Mouse (Mus musculus): ENCODE measurements around the gene Plk1. TPM values are rescaled to one million over a fixed set of nuclear protein-coding genes. Genes with fewer than 3 reads are reported as not detected.

Plk1 gene
- total and polyA plus RNA-seq, 3 experiments: 51.6 to 128 (median 96.3) TPM

GRCm38 (mm10) chr7:122132497-122133337 lies 26.5 kb upstream of the Plk1 start, which contains the start of the genes Palb2 and Dctn5:
Gene Palb2 (minus strand): TSS chr7:122132985.
Gene Dctn5 (plus strand): TSS chr7:122133041.
- H3K36me3 ChIP-seq (replicated peaks): peaks cover 63% of the 10 kb centered on the region
- ATAC-seq (ENCODE audit: extremely low read depth, insufficient number of reproducible peaks, low FRiP score, poor library complexity, severe bottlenecking) (peak; percentile 94), DNase-seq (ENCODE audit: low spot score) (peak; percentile 69)
- peaks cover 19% of the 10 kb centered on the region for H3K4me1 ChIP-seq (ENCODE audit: insufficient read depth, low read depth, low read length)
- TF ChIP-seq TAL1 (conservative IDR thresholded peaks at IDR 0.05; ENCODE audit: low read depth, low read length) (no peak), GATA1 (IDR thresholded peaks at IDR 0.05; ENCODE audit: borderline replicate concordance, low read length) (no peak)
- no peaks in the 10 kb centered on the region for H3K27me3 ChIP-seq (ENCODE audit: insufficient read depth, low read length)
- H3K9me3 ChIP-seq (replicated peaks): no peaks in the 10 kb centered on the region
- peak within 1 kb of the TSS; percentile 89 for H3K4me3 ChIP-seq (ENCODE audit: low read depth, low read length)

- no peaks in the 10 kb centered on the region for H3K9me3 ChIP-seq (replicated peaks)
- TF ChIP-seq TAL1 (conservative IDR thresholded peaks at IDR 0.05; ENCODE audit: low read depth, low read length): no peak
- TF ChIP-seq GATA2 (IDR thresholded peaks at IDR 0.05; ENCODE audit: borderline replicate concordance, low read depth, low read length): no peak
- no peak for TF ChIP-seq CTCF (IDR thresholded peaks at IDR 0.05; ENCODE audit: low read depth, low read length)
- TF ChIP-seq POLR2AphosphoS5 (IDR thresholded peaks at IDR 0.05; ENCODE audit: insufficient replicate concordance, low read depth, low read length): no peak
- TF ChIP-seq GATA1 (IDR thresholded peaks at IDR 0.05; ENCODE audit: borderline replicate concordance, low read length): no peak
- H3K4me1 ChIP-seq (ENCODE audit: insufficient read depth, low read depth, low read length): peaks cover 19% of the 10 kb centered on the region
- peaks cover 63% of the 10 kb centered on the region for H3K36me3 ChIP-seq (replicated peaks)
- no peak for ATAC-seq (ENCODE audit: extremely low read depth, insufficient number of reproducible peaks, low FRiP score, poor library complexity, severe bottlenecking)
- no peaks in the 10 kb centered on the region for H3K27me3 ChIP-seq (ENCODE audit: insufficient read depth, low read length)
- no peak for DNase-seq (ENCODE audit: low spot score)
- peak overlapping the region; percentile 89 for H3K4me3 ChIP-seq (ENCODE audit: low read depth, low read length)
Observed at GRCm38 (mm10) chr7:122133338-122133625, 26.0 kb upstream of the Plk1 start.

DNA sequence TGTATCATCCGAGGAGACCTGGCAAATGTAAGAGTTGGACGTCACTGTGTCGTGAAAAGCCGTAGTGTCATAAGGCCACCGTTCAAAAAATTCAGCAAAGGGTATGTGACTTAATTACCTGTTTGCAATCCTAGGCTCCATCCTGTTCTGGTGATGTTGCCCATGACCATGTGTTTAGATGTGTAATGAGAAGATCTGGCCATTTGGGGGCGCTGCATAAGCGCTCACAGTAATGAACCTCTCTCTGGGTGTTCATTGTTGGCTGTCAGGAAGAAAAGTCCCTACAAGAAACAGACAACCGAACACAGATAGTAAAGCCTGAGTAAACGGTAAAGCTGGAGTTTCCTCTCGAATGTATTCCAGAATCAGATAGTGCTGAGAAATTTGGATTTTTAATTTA lies 24.2 kb upstream of the Plk1 start:
- DNase-seq (ENCODE audit: low spot score) (no peak), ATAC-seq (ENCODE audit: extremely low read depth, insufficient number of reproducible peaks, low FRiP score, poor library complexity, severe bottlenecking) (no peak)
- H3K4me3 ChIP-seq (ENCODE audit: low read depth, low read length): no peak overlapping the region
- peaks cover 16% of the 10 kb centered on the region for H3K4me1 ChIP-seq (ENCODE audit: insufficient read depth, low read depth, low read length)
- H3K9me3 ChIP-seq (replicated peaks): no peaks in the 10 kb centered on the region
- TF ChIP-seq GATA1 (IDR thresholded peaks at IDR 0.05; ENCODE audit: borderline replicate concordance, low read length): no peak
- TF ChIP-seq CTCF (IDR thresholded peaks at IDR 0.05; ENCODE audit: low read depth, low read length): peak; percentile 29; the same call in 1 of the 2 replicates
- no peak for TF ChIP-seq POLR2AphosphoS5 (IDR thresholded peaks at IDR 0.05; ENCODE audit: insufficient replicate concordance, low read depth, low read length)
- H3K27me3 ChIP-seq (ENCODE audit: insufficient read depth, low read length): no peaks in the 10 kb centered on the region
- peaks cover 64% of the 10 kb centered on the region for H3K36me3 ChIP-seq (replicated peaks)

DNA sequence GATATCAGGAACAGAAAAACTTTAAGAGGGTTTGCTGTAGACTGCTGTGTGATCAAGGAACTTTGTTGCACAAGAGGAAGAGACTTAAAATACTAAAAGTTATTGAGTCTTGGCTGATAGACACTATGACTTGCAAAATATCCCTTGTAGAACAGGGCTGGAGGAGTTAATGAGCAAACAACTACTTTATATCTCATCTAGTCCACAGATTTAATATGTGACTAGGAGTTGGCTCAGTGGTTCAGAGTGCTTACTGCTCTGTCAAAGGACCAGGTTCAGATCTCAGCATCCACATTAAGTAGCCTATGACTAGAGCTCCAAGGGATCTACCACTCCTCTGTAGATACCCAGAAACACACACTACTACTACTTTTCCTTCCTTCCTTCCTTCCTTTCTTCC lies 22.2 kb upstream of the Plk1 start:
- TF ChIP-seq CTCF (IDR thresholded peaks at IDR 0.05; ENCODE audit: low read depth, low read length) (no peak), POLR2AphosphoS5 (IDR thresholded peaks at IDR 0.05; ENCODE audit: insufficient replicate concordance, low read depth, low read length) (no peak), TAL1 (conservative IDR thresholded peaks at IDR 0.05; ENCODE audit: low read depth, low read length) (no peak), GATA1 (IDR thresholded peaks at IDR 0.05; ENCODE audit: borderline replicate concordance, low read length) (no peak), GATA2 (IDR thresholded peaks at IDR 0.05; ENCODE audit: borderline replicate concordance, low read depth, low read length) (no peak)
- Histone ChIP-seq H3K36me3 (replicated peaks) (peaks cover 72% of the 10 kb centered on the region), H3K9me3 (replicated peaks) (no peaks in the 10 kb centered on the region), H3K4me1 (ENCODE audit: insufficient read depth, low read depth, low read length) (peaks cover 5% of the 10 kb centered on the region), H3K27me3 (ENCODE audit: insufficient read depth, low read length) (no peaks in the 10 kb centered on the region), H3K4me3 (ENCODE audit: low read depth, low read length) (no peak overlapping the region)
- ATAC-seq (ENCODE audit: extremely low read depth, insufficient number of reproducible peaks, low FRiP score, poor library complexity, severe bottlenecking): no peak
- DNase-seq (ENCODE audit: low spot score): no peak

DNA sequence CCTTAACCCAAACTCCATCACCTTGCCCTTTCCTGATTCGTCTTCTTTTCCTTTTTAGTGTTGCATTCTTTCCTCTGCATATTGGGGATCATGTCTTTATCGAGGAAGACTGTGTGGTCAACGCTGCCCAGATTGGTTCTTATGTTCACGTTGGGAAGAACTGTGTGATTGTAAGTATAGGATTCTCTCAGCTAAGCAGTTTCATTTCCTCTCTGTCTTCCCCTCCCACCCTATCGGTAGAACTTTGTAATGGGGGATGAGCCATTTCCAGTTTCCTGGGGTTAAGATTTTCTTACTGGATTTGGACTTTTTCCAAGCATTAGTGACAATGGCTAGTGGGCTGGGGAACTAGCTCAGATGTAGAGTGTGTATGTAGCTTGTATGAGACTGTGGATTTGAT lies 21.0 kb upstream of the Plk1 start:
- ATAC-seq (ENCODE audit: extremely low read depth, insufficient number of reproducible peaks, low FRiP score, poor library complexity, severe bottlenecking) (no peak), DNase-seq (ENCODE audit: low spot score) (no peak)
- Histone ChIP-seq H3K36me3 (replicated peaks) (peaks cover 81% of the 10 kb centered on the region), H3K4me1 (ENCODE audit: insufficient read depth, low read depth, low read length) (peaks cover 5% of the 10 kb centered on the region), H3K4me3 (ENCODE audit: low read depth, low read length) (no peak overlapping the region), H3K27me3 (ENCODE audit: insufficient read depth, low read length) (no peaks in the 10 kb centered on the region), H3K9me3 (replicated peaks) (no peaks in the 10 kb centered on the region)
- TF ChIP-seq GATA2 (IDR thresholded peaks at IDR 0.05; ENCODE audit: borderline replicate concordance, low read depth, low read length): no peak
- TF ChIP-seq POLR2AphosphoS5 (IDR thresholded peaks at IDR 0.05; ENCODE audit: insufficient replicate concordance, low read depth, low read length): no peak
- TF ChIP-seq TAL1 (conservative IDR thresholded peaks at IDR 0.05; ENCODE audit: low read depth, low read length): no peak
- TF ChIP-seq CTCF (IDR thresholded peaks at IDR 0.05; ENCODE audit: low read depth, low read length): no peak
- no peak for TF ChIP-seq GATA1 (IDR thresholded peaks at IDR 0.05; ENCODE audit: borderline replicate concordance, low read length)

- H3K4me3 ChIP-seq (ENCODE audit: low read depth, low read length): no peak overlapping the region
- ATAC-seq (ENCODE audit: extremely low read depth, insufficient number of reproducible peaks, low FRiP score, poor library complexity, severe bottlenecking) (no peak), DNase-seq (ENCODE audit: low spot score) (no peak)
- H3K36me3 ChIP-seq (replicated peaks): peaks cover 87% of the 10 kb centered on the region
- TF ChIP-seq GATA2 (IDR thresholded peaks at IDR 0.05; ENCODE audit: borderline replicate concordance, low read depth, low read length) (no peak), POLR2AphosphoS5 (IDR thresholded peaks at IDR 0.05; ENCODE audit: insufficient replicate concordance, low read depth, low read length) (no peak), CTCF (IDR thresholded peaks at IDR 0.05; ENCODE audit: low read depth, low read length) (no peak), TAL1 (conservative IDR thresholded peaks at IDR 0.05; ENCODE audit: low read depth, low read length) (no peak), GATA1 (IDR thresholded peaks at IDR 0.05; ENCODE audit: borderline replicate concordance, low read length) (no peak)
- no peaks in the 10 kb centered on the region for H3K9me3 ChIP-seq (replicated peaks)
- no peaks in the 10 kb centered on the region for H3K27me3 ChIP-seq (ENCODE audit: insufficient read depth, low read length)
- no peaks in the 10 kb centered on the region for H3K4me1 ChIP-seq (ENCODE audit: insufficient read depth, low read depth, low read length)
Observed at GRCm38 (mm10) chr7:122140991-122141390, 18.2 kb upstream of the Plk1 start.

Data from G1E (cell line).